Mouse (Mus musculus): ENCODE results near the gene Ascl5. TPM values are rescaled to one million over a fixed set of nuclear protein-coding genes. Genes with fewer than 3 reads are reported as not detected.

Ascl5 gene
- polyA plus RNA-seq (2017; shearing (Covaris generic)), result not detected

GRCm38 (mm10) chr1:136050312-136051012 is at the start of gene Ascl5:
Gene Ascl5 (plus strand): TSS chr1:136050804.

DNA sequence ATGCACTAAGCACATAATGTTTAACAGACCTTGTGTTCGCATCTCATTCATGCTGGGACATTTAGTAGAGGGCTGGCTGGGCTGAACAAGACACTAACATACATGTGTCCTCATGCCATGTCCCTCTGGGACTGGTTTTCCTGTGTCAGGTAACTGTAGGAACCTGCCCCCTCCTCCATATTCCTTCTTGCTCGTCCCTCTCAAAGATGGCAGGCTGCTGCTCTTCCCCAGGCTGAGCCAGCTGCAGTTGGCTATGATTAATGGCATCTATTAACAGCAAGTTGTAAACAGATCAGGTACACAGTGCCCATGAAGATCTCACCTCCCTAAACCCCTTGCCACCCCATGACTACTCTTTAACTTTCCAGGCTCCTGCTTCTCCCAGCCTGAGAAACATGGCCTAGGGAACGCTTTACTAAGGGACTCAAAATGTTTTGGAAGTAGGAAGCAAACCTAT is 44.3 kb upstream of the Ascl5 start, which contains the start of gene Igfn1:
Gene Igfn1, minus strand, starts transcription at position 51 of the 457 bp plus-strand sequence.

GRCm38 (mm10) chr1:136007211-136008158 is 43.1 kb upstream of the Ascl5 start, which contains the start of gene Tmem9:
Gene Tmem9 (plus strand): TSS chr1:136008150.

DNA sequence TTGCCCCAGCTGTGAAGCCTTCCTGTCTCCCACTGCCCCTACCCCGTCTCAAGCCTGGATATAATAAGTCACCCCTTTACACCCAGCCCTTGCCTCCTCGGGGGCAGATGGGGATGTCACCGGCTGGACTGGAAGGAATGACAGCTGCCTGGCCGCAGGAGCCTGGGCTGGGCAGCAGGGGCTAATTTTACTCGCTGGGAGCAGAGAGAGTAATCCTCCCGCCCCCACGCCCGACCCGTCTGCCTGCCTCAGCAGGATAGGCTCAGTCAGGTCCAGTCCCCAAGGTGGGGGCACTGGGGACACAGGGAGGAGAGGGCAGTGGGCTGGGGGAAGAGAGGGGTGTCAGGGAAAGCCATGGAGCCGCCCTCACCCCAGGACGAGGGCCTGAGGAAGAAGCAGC is 1.9 kb downstream of the Ascl5 start, which contains the start of gene Cacna1s:
Gene Cacna1s, plus strand, starts transcription at position 204 of the 400 bp plus-strand sequence.

Other genes starting within 250 kb of the Ascl5 start
- 0.86 TPM for gene Lad1, start 232.2 kb upstream of the Ascl5 start, polyA plus RNA-seq (2017; shearing (Covaris generic))
- not detected for gene Tnnt2, start 214.4 kb upstream of the Ascl5 start, polyA plus RNA-seq (2017; shearing (Covaris generic))
- gene Pkp1, start 131.6 kb upstream of the Ascl5 start, polyA plus RNA-seq (2017; shearing (Covaris generic)), result not detected
- not detected for gene Igfn1, start 44.5 kb upstream of the Ascl5 start, polyA plus RNA-seq (2017; shearing (Covaris generic))
- 27.7 TPM for gene Tmem9, start 42.7 kb upstream of the Ascl5 start, polyA plus RNA-seq (2017; shearing (Covaris generic))
- gene Cacna1s, start 1.9 kb downstream of the Ascl5 start, polyA plus RNA-seq (2017; shearing (Covaris generic)), result not detected
- 74.7 TPM for gene Kif21b, start 80.6 kb downstream of the Ascl5 start, polyA plus RNA-seq (2017; shearing (Covaris generic))
- not detected for gene Mroh3, start 162.0 kb downstream of the Ascl5 start, polyA plus RNA-seq (2017; shearing (Covaris generic))
- not detected for gene Inava, start 183.5 kb downstream of the Ascl5 start, polyA plus RNA-seq (2017; shearing (Covaris generic))
- gene Gpr25, start 210.1 kb downstream of the Ascl5 start, polyA plus RNA-seq (2017; shearing (Covaris generic)), result not detected

Measured in naive thymus-derived CD4-positive, alpha-beta T cell, adult 5 months (primary cell).